Mouse (Mus musculus) testis, adult 2 months (tissue): ENCODE results near the gene Ints13. TPM values are rescaled to one million over a fixed set of nuclear protein-coding genes. Genes with fewer than 3 reads are reported as not detected.

Source experiments
- H3K27ac ChIP-seq: fragments of 200-500 bp; 2 replicates; pipeline ENCODE4 v1.5.1; 2012; ENCODE audit warnings: low read depth, low read length; ENCODE audit not compliant: control insufficient read depth, insufficient read depth
- H3K27me3 ChIP-seq: fragments of 200-500 bp; 2 replicates; pipeline ENCODE4 v1.6.1; 2012; ENCODE audit warnings: mild to moderate bottlenecking, low read length, moderate library complexity; ENCODE audit not compliant: control insufficient read depth, insufficient read depth
- H3K36me3 ChIP-seq: fragments of 200-500 bp; 2 replicates; pipeline ENCODE4 v1.6.1; 2012; ENCODE audit warnings: mild to moderate bottlenecking, low read length; ENCODE audit not compliant: control insufficient read depth, insufficient read depth
- H3K4me1 ChIP-seq: fragments of 200-500 bp; 2 replicates; pipeline ENCODE4 v1.6.1; 2012; ENCODE audit warnings: low read length; ENCODE audit not compliant: control insufficient read depth, insufficient read depth
- H3K4me3 ChIP-seq: fragments of 200-500 bp; 2 replicates; pipeline ENCODE4 v1.5.1; 2012; ENCODE audit warnings: low read depth, mild to moderate bottlenecking, low read length, moderate library complexity, mixed read lengths; ENCODE audit not compliant: control insufficient read depth
- CTCF ChIP-seq: fragments of 200-500 bp; IDR thresholded peaks from 2 replicates; pipeline ENCODE4 v1.5.1; 2012; ENCODE audit warnings: low read depth, mild to moderate bottlenecking, inconsistent platforms, low read length, moderate library complexity; ENCODE audit not compliant: control insufficient read depth, insufficient read depth, insufficient replicate concordance
- POLR2A ChIP-seq: fragments of 200-500 bp; IDR thresholded peaks from 2 replicates; pipeline ENCODE4 v1.6.1; 2012; ENCODE audit warnings: low read depth, mild to moderate bottlenecking, inconsistent platforms, low read length, moderate library complexity; ENCODE audit not compliant: control insufficient read depth
- polyA plus RNA-seq: library from polyadenylated mRNA; depleted of rRNA; stranded (reverse); fragments of >200 nt; gene quantifications from 2 replicates; pipeline ENCODE4 v1.2.3, GENCODE M21; 2012

Gene Ints13
- polyA plus RNA-seq, 1 experiment = 41.8 TPM

DNA sequence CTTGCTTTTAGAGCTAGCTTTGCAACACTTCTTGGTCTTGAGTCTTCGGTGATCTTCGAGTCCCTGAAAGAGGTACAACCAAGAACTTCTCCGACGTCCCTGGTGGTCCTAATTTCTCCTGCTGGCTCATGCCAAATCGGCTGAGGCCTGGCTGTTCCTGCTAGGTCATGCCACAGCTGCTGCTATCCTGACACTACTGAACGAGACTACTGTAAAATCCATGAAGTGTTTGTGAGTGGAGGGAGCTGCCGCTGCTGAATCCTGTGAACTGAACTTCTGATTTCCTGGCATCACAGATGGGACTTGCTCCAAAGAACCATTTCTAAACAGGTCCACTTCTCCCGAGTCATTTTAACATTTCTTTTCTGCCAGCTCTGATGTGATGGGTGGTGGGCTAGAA lies 64.3 kb downstream of the Ints13 start:
- TF ChIP-seq POLR2A = no peak
- no peak for TF ChIP-seq CTCF
- Histone ChIP-seq H3K4me3 (peak overlapping the region; percentile 67), H3K36me3 (no peaks in the 10 kb centered on the region), H3K27me3 (no peaks in the 10 kb centered on the region), H3K4me1 (peaks cover 3% of the 10 kb centered on the region), H3K27ac (no peak overlapping the region)

DNA sequence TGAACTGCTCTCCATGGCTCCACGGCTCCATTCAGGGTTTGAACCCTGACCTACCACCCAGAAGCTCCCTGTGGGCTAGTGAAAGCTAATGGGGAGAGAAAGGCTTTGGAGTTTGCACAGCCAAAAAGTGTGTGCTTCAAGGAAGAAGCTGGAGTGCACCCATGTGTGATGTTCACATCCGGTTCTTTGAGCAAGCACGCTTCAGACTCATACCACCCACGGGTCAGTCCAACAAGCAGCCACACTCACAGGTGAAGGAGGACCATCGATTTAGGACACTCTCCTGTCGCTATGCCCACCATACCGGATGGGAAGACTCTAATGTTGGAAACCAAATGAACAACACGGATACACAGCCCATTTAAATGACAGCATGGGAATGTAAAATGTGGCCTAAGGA lies 66.1 kb downstream of the Ints13 start:
- TF ChIP-seq CTCF = no peak
- no peak for TF ChIP-seq POLR2A
- Histone ChIP-seq H3K27me3 (no peaks in the 10 kb centered on the region), H3K36me3 (no peaks in the 10 kb centered on the region), H3K4me1 (peaks cover 3% of the 10 kb centered on the region), H3K4me3 (peak overlapping the region; percentile 64), H3K27ac (no peak overlapping the region)

DNA sequence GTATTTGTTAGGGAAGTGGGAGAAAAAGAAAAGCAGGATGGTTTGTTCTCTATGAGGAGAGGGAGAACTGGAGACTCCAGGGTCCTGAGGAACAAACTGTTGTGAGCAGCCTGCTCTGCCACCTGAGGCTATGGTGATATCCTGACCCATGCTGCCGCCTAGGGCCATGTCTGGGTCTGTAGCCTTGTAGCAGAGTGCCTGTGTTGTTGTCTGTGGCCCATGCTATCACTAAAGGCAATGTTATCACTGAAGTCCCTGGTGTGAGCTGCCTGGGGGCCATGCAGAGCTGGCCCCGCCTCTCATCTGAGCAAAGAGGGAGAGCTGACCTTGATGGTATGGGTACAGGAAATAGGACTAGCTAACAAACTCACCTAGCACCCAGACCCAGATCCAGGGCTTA lies 67.7 kb downstream of the Ints13 start:
- H3K36me3 ChIP-seq = no peaks in the 10 kb centered on the region
- TF ChIP-seq POLR2A (no peak), CTCF (no peak)
- peaks cover 3% of the 10 kb centered on the region for H3K4me1 ChIP-seq
- no peak overlapping the region for H3K4me3 ChIP-seq
- H3K27me3 ChIP-seq = no peaks in the 10 kb centered on the region
- H3K27ac ChIP-seq = no peak overlapping the region

DNA sequence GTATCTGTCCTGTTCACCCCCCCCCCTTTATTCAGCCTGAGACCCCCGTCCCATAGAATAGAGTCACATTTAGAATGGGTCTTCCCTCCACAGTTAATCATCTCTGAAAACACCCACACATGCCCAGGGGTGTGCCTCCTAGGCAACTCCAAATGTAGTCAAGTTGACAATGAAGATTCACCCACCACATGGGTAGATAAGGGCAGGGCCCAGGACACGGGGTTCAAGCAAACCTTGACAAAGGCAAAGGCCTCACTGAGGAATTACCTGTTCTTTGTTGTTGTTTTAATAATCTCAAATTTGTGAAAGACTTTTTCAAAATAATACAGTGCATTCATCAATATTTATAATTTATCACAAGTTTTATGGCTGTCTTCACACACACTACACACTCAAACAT lies 73.2 kb downstream of the Ints13 start:
- no peaks in the 10 kb centered on the region for H3K36me3 ChIP-seq
- H3K4me3 ChIP-seq = no peak overlapping the region
- no peaks in the 10 kb centered on the region for H3K27me3 ChIP-seq
- peaks cover 9% of the 10 kb centered on the region for H3K4me1 ChIP-seq
- no peak overlapping the region for H3K27ac ChIP-seq
- TF ChIP-seq POLR2A = no peak

DNA sequence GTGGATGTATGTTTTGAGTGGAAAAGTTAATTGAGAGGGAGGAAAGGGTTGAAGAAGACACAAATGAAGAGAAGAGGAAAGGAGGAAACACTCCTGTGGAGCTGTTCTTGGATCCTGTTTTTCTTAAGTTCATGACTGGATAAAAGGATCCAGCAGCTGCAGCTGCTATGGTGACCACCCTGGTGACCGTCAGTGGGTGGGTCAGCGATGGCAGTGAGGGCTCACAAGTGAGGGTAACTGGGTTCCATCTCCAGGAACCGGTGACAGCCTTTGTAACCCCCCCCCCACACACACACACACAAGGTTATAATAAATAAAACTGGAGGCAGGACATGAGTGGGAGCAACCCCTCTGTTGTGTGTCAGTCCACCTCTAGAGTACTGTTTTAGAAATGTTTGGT lies 74.8 kb downstream of the Ints13 start:
- peaks cover 9% of the 10 kb centered on the region for H3K4me1 ChIP-seq
- H3K4me3 ChIP-seq = no peak overlapping the region
- no peaks in the 10 kb centered on the region for H3K36me3 ChIP-seq
- no peaks in the 10 kb centered on the region for H3K27me3 ChIP-seq
- no peak for TF ChIP-seq CTCF
- no peak for TF ChIP-seq POLR2A
- no peak overlapping the region for H3K27ac ChIP-seq

DNA sequence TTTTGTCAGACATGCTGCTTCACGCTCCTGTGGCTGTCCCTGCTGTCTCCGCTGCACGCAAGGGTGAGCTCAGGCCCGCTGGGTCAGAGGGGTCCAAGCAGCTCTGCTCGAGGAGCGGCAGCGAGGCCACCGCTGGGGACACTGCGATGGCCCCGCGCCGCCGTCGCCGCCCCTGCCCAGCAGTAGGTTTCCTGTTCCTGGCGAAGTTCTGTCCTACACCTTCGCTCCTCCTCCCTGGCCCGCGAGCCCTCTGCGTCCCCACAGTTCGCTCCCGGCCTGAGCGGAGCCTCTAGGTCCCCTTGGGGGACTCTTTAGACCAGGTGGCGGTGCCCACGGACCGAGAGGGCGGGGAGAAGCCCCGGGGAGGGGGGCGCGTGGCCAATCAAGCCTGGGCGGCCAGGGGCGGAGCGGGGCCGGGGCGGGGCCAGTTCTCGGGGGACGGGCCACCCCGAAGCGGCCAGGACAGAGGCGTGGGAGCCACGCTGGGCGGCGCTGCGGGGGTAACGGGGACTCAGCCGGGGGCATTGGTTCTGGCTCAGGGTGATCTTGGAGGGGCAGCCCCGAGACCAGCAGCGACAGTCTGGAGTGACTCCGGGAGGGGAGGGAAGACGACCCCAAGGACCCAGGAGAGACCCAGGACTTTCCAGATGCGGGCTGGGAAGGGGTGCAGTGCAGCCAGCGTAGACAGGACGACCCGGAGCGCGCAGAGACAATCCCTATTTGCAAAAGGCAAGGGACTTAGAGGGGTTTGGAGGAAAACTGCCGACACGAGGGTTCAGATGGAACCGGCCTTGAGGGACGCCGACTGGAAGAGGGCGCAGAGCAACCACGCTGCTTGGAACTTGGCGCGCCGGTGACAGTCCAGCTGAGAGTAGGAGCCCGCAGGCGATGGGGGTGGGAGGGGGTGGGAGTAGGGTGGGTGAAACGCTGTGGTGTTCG lies 75.5 kb downstream of the Ints13 start, which contains the start of gene Itpr2:
Gene Itpr2 (minus strand): TSS at position 358 of the 939 bp plus-strand sequence.
- Histone ChIP-seq H3K27me3 (no peaks in the 10 kb centered on the region), H3K4me3 (peak within 1 kb of the TSS; percentile 77), H3K4me1 (peaks cover 9% of the 10 kb centered on the region), H3K27ac (peak within 1 kb of the TSS; percentile 41), H3K36me3 (no peaks in the 10 kb centered on the region)
- TF ChIP-seq POLR2A = peak; percentile 63
- no peak for TF ChIP-seq CTCF

DNA sequence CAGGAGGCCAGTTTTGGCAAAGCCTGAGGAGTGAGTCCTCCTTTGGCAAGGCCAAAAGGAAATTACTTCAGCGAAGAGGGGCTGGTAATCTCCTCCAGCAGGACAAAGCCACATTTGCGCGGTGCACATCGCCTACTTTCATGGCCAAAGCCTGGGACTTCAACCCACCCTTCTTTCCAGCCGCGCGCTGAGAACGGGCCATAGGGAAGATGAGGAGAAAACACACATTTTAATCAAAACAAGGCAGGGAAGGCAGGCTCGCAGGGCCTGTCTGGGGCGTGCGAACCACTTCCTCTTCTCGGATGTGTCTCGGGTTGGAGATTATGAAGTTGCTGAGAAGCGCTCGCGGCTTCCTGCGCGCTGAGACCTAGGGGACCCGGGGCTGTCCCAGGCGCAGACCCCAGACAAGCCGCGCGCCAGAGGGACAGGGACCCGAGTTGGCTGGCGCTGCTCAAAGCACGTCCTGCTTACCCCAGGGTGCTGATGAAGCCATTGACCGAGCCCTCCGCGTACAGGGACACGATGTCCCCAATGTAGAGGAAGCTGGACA lies 76.2 kb downstream of the Ints13 start:
- Histone ChIP-seq H3K27ac (peak overlapping the region; percentile 41), H3K36me3 (no peaks in the 10 kb centered on the region)
- TF ChIP-seq POLR2A (no peak), CTCF (no peak)

More for the DNA sequence above, 76.2 kb downstream of the Ints13 start:
- Histone ChIP-seq H3K4me3 (peak overlapping the region; percentile 77), H3K27me3 (no peaks in the 10 kb centered on the region), H3K4me1 (peaks cover 9% of the 10 kb centered on the region)
